Mouse (Mus musculus): ENCODE results near the gene Ofd1.

DNA sequence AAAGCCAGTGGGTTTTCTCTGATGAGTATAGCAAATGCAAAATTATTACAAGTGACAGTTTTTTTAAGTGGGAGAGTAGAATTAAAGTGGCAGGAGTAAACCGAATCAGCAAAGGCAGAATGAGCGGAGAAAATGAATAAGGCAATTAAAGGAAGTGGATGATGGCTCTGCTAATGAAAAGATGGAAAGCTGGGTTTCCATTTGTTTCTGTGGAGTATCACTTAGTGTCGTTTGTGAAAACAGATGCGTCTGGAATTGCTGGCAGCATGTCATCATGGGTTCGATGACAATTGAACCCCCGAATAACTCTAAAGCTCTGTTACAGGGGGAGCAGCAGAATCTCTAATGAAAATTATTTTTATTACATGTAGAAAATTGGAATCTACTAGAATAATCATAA is 92.4 kb downstream of the Ofd1 start:
- TF ChIP-seq CTCF (IDR thresholded peaks at IDR 0.05; ENCODE audit: low read depth) (no peak), EP300 (IDR thresholded peaks at IDR 0.05; ENCODE audit: low read depth) (no peak)

Measured in liver, embryonic 14.5 days (tissue).